Mouse (Mus musculus) heart, adult 2 months (tissue): ENCODE measurements at regions not wholly inside any gene's neighbourhood (a gene's known extent, or its start where the extent isn't known, plus 50 kb on each side); places are given as distances from the start of the nearest gene placed in this dataset.

Experiments
- DNase-seq, 2 experiments: peaks; one replicate each; pipeline ENCODE4 v3.0.0; 2021
- H3K27ac ChIP-seq: fragments of 200-600 bp; 2 replicates; pipeline ENCODE4 v1.8.1; 2022
- H3K27me3 ChIP-seq: fragments of 200-500 bp; 2 replicates; pipeline ENCODE4 v1.6.1; 2012; ENCODE audit warnings: mild to moderate bottlenecking, low read length, inconsistent platforms, mixed read lengths; ENCODE audit not compliant: control insufficient read depth, insufficient read depth
- H3K36me3 ChIP-seq: fragments of 200-500 bp; 2 replicates; pipeline ENCODE4 v1.6.1; 2012; ENCODE audit warnings: low read length, inconsistent platforms; ENCODE audit not compliant: control insufficient read depth, insufficient read depth
- H3K4me1 ChIP-seq: fragments of 200-500 bp; 2 replicates; pipeline ENCODE4 v1.6.1; 2011; ENCODE audit warnings: low read length; ENCODE audit not compliant: control insufficient read depth, insufficient read depth
- H3K4me3 ChIP-seq: fragments of 200-600 bp; 2 replicates; pipeline ENCODE4 v1.8.1; 2022
- H3K79me2 ChIP-seq: fragments of 200-500 bp; replicated peaks from 2 replicates; pipeline ENCODE4 v1.6.1; 2012; ENCODE audit warnings: mild to moderate bottlenecking, inconsistent platforms, low read length, moderate library complexity, mixed read lengths; ENCODE audit not compliant: control insufficient read depth, insufficient read depth
- H3K9ac ChIP-seq: fragments of 200-500 bp; 2 replicates; pipeline ENCODE4 v1.6.1; 2012; ENCODE audit warnings: low read depth, mild to moderate bottlenecking, control low read depth, inconsistent platforms, low read length, mixed read lengths
- CTCF ChIP-seq: fragments of 200-600 bp; IDR thresholded peaks from 2 replicates; pipeline ENCODE4 v1.8.1; 2022; ENCODE audit warnings: antibody characterized with exemption, mild to moderate bottlenecking, moderate library complexity
- EP300 ChIP-seq: fragments of 200-500 bp; IDR thresholded peaks from 2 replicates; pipeline ENCODE4 v1.6.1; 2011; ENCODE audit warnings: low read depth, low read length, control low read depth; ENCODE audit not compliant: insufficient read depth
- POLR2A ChIP-seq: fragments of 200-500 bp; IDR thresholded peaks from 2 replicates; pipeline ENCODE4 v1.6.1; 2011; ENCODE audit warnings: mild to moderate bottlenecking, low read depth, low read length, control low read depth; ENCODE audit not compliant: insufficient read depth
- WGBS: fragments of 180-500 bp; shearing (Covaris S2); methylation state at CpG from one replicate; pipeline ENCODE4 v1.1.7; 2018; 5-methylcytosine and 5-hydroxymethylcytosine counted together
- intact Hi-C: fragments of 180-260 bp; cut with DNase I; formaldehyde crosslinking; loops from one replicate; pipeline ENCODE4 v1.15.1; 2025

- WGBS = 21% methylated on average over 15 of the region's 15 CpGs
- no peak for TF ChIP-seq POLR2A
- no peak for TF ChIP-seq CTCF
- TF ChIP-seq EP300 = no peak
- intact Hi-C loops = no loop called here
- Histone ChIP-seq H3K27me3 (no peaks in the 10 kb centered on the region), H3K36me3 (no peaks in the 10 kb centered on the region), H3K4me3 (no peak overlapping the region; the same call in 1 of the 2 replicates), H3K9ac (no peak overlapping the region), H3K4me1 (no peaks in the 10 kb centered on the region), H3K27ac (no peak overlapping the region), H3K79me2 (no peaks in the 10 kb centered on the region)
- DNase-seq = peak; percentile 27 to 39
Measured at GRCm38 (mm10) chr6:51767582-51768341, 244.1 kb downstream of the Snx10 start.

- Histone ChIP-seq H3K27me3 (no peaks in the 10 kb centered on the region), H3K9ac (no peak overlapping the region), H3K4me1 (no peaks in the 10 kb centered on the region), H3K79me2 (no peaks in the 10 kb centered on the region), H3K36me3 (no peaks in the 10 kb centered on the region), H3K4me3 (no peak overlapping the region), H3K27ac (no peak overlapping the region)
- TF ChIP-seq POLR2A (no peak), EP300 (no peak), CTCF (no peak)
- no peak for DNase-seq
- WGBS = 67% methylated on average over 9 of the region's 9 CpGs
- intact Hi-C loops = no loop called here
Measured at GRCm38 (mm10) chr6:51771001-51771400, 241.3 kb downstream of the Skap2 start.

GRCm38 (mm10) chr6:51771424-51771823 lies 240.9 kb downstream of the Skap2 start:
- Histone ChIP-seq H3K36me3 (no peaks in the 10 kb centered on the region), H3K4me1 (no peaks in the 10 kb centered on the region), H3K27me3 (no peaks in the 10 kb centered on the region), H3K27ac (no peak overlapping the region), H3K4me3 (no peak overlapping the region), H3K79me2 (no peaks in the 10 kb centered on the region), H3K9ac (no peak overlapping the region)
- no peak for TF ChIP-seq POLR2A
- no peak for TF ChIP-seq CTCF
- no peak for TF ChIP-seq EP300
- DNase-seq = no peak
- WGBS = 83% methylated on average over 11 of the region's 11 CpGs
- intact Hi-C loops = no loop called here

- Histone ChIP-seq H3K36me3 (no peaks in the 10 kb centered on the region), H3K79me2 (no peaks in the 10 kb centered on the region), H3K27me3 (no peaks in the 10 kb centered on the region), H3K4me1 (no peaks in the 10 kb centered on the region), H3K9ac (no peak overlapping the region), H3K4me3 (no peak overlapping the region), H3K27ac (no peak overlapping the region)
- 82% methylated on average over 3 of the region's 3 CpGs for WGBS
- no peak for DNase-seq
- intact Hi-C loops = no loop called here
- no peak for TF ChIP-seq EP300
- TF ChIP-seq CTCF = peak; percentile 60
Measured at GRCm38 (mm10) chr6:51774771-51775170, 237.6 kb downstream of the Skap2 start.

- WGBS = 27% methylated on average over 3 of the region's 3 CpGs
- intact Hi-C loops = no loop called here
- Histone ChIP-seq H3K27me3 (no peaks in the 10 kb centered on the region), H3K79me2 (no peaks in the 10 kb centered on the region), H3K36me3 (no peaks in the 10 kb centered on the region), H3K4me3 (no peak overlapping the region), H3K27ac (no peak overlapping the region), H3K4me1 (no peaks in the 10 kb centered on the region), H3K9ac (no peak overlapping the region)
- no peak for DNase-seq
- TF ChIP-seq POLR2A = no peak
- no peak for TF ChIP-seq CTCF
- no peak for TF ChIP-seq EP300
Measured at GRCm38 (mm10) chr6:51785615-51786014, 226.7 kb downstream of the Skap2 start.

- Histone ChIP-seq H3K4me3 (no peak overlapping the region), H3K4me1 (no peaks in the 10 kb centered on the region), H3K79me2 (no peaks in the 10 kb centered on the region), H3K36me3 (no peaks in the 10 kb centered on the region), H3K27me3 (no peaks in the 10 kb centered on the region), H3K27ac (no peak overlapping the region), H3K9ac (no peak overlapping the region)
- intact Hi-C loops = no loop called here
- TF ChIP-seq POLR2A (no peak), EP300 (no peak), CTCF (no peak)
- no peak for DNase-seq
- WGBS = 85% methylated on average over 3 of the region's 3 CpGs
Measured at GRCm38 (mm10) chr6:51786836-51787235, 225.5 kb downstream of the Skap2 start.
